Mouse (Mus musculus) G1E (cell line): ENCODE data around the gene Adcy6. TPM values are rescaled to one million over a fixed set of nuclear protein-coding genes. Genes with fewer than 3 reads are reported as not detected.
"Not testable (repeated sequence)": the region's sequence is repeated elsewhere in the genome, so short reads cannot be mapped to it uniquely, and the experiment has no call there.

Experiments used
- ATAC-seq: 2 replicates; pipeline ENCODE4 v1.8.0; 2016; ENCODE audit warnings: mild to moderate bottlenecking; ENCODE audit not compliant: insufficient number of reproducible peaks, poor library complexity, low FRiP score, severe bottlenecking; ENCODE audit errors: extremely low read depth
- DNase-seq: peaks from one replicate; pipeline ENCODE4 v3.0.0; 2012; ENCODE audit warnings: low spot score
- H3K27me3 ChIP-seq: 2 replicates; pipeline ENCODE4 v1.6.1; 2012; ENCODE audit warnings: mild to moderate bottlenecking, low read length, inconsistent platforms; ENCODE audit not compliant: insufficient read depth
- H3K36me3 ChIP-seq: replicated peaks from 2 replicates; pipeline ENCODE3; 2012; ENCODE audit warnings: mild to moderate bottlenecking, inconsistent platforms
- H3K4me1 ChIP-seq: 2 replicates; pipeline ENCODE4 v1.6.1; 2012; ENCODE audit warnings: low read depth, low read length, inconsistent platforms, mixed read lengths; ENCODE audit not compliant: insufficient read depth
- H3K4me3 ChIP-seq: 2 replicates; pipeline ENCODE4 v1.5.1; 2012; ENCODE audit warnings: low read depth, mild to moderate bottlenecking, inconsistent platforms, low read length, moderate library complexity, mixed read lengths
- H3K9me3 ChIP-seq: replicated peaks from 2 replicates; pipeline ENCODE4 v1.6.1; 2012; ENCODE audit warnings: inconsistent platforms
- CTCF ChIP-seq: IDR thresholded peaks from 2 replicates; pipeline ENCODE4 v1.5.1; 2012; ENCODE audit warnings: low read depth, low read length, inconsistent platforms, mixed read lengths
- GATA1 ChIP-seq: IDR thresholded peaks from 2 replicates; pipeline ENCODE4 v1.6.1; 2012; ENCODE audit warnings: borderline replicate concordance, low read length, inconsistent platforms, mixed read lengths
- GATA2 ChIP-seq: IDR thresholded peaks from 2 replicates; pipeline ENCODE4 v1.6.1; 2012; ENCODE audit warnings: low read depth, low read length, inconsistent platforms, borderline replicate concordance
- POLR2AphosphoS5 ChIP-seq: IDR thresholded peaks from 2 replicates; pipeline ENCODE4 v1.6.1; 2012; ENCODE audit warnings: low read depth, low read length, inconsistent platforms; ENCODE audit not compliant: insufficient replicate concordance
- TAL1 ChIP-seq: conservative IDR thresholded peaks from 2 replicates; pipeline ENCODE4 v1.6.1; 2012; ENCODE audit warnings: low read depth, low read length, inconsistent platforms, mixed read lengths
- polyA plus RNA-seq: library from polyadenylated mRNA; stranded (reverse); fragments of >175 nt; gene quantifications from 2 replicates; pipeline ENCODE4 v1.2.3, GENCODE M21; 2012
- total RNA-seq, 2 experiments: library from RNA; stranded (forward) in 1 of 2; stranded (reverse) in 1 of 2; fragments of 200-1000 nt in 1 of 2; fragments of >200 nt in 1 of 2; fragmentation: Nextera tagmentation in 1 of 2; gene quantifications; 2 replicates each; pipeline ENCODE4 v1.2.3; 2014 to 2017

Adcy6 gene
- total and polyA plus RNA-seq, 3 experiments = 0.22 to 5.0 TPM; not detected in 1

- ATAC-seq = no peak
Measured at GRCm38 (mm10) chr15:98596609-98597008, 13.3 kb downstream of the Adcy6 start.

GRCm38 (mm10) chr15:98595049-98595448 lies 14.8 kb downstream of the Adcy6 start:
- no peak for TF ChIP-seq TAL1
- no peak for TF ChIP-seq POLR2AphosphoS5
- TF ChIP-seq GATA2 = no peak
- TF ChIP-seq GATA1 = no peak
- TF ChIP-seq CTCF = no peak
- H3K4me3 ChIP-seq = no peak overlapping the region
- no peaks in the 10 kb centered on the region for H3K4me1 ChIP-seq
- DNase-seq = no peak
- no peaks in the 10 kb centered on the region for H3K36me3 ChIP-seq
- H3K27me3 ChIP-seq = peaks cover 72% of the 10 kb centered on the region
- no peaks in the 10 kb centered on the region for H3K9me3 ChIP-seq
- no peak for ATAC-seq

More at GRCm38 (mm10) chr15:98596609-98597008, 13.3 kb downstream of the Adcy6 start:
- Histone ChIP-seq H3K27me3 (peaks cover 64% of the 10 kb centered on the region), H3K4me1 (no peaks in the 10 kb centered on the region), H3K4me3 (no peak overlapping the region), H3K9me3 (no peaks in the 10 kb centered on the region), H3K36me3 (no peaks in the 10 kb centered on the region)
- DNase-seq = no peak
- TF ChIP-seq POLR2AphosphoS5 (no peak), TAL1 (no peak), CTCF (no peak), GATA2 (no peak), GATA1 (no peak)

DNA sequence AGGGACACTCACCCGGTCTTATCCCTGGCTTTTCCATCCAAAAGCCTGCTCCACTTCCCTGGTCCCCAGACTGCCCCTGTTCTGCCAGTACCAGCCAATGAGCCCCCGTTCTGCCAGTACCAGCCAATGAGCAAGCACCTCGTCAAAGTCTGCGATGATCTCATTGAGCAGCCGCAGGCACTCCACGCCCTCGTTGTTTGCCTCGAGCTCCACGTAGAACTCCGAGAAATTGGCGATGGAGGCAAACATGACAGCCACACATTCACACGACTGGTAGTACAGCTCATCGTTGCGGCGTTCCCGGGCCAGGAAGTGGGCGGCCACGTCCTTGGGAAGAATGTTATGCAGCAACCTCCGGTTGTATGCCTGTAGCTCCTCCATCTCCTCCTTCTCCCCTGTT lies 15.7 kb downstream of the Adcy6 start:
- TF ChIP-seq GATA2 (no peak), TAL1 (no peak), POLR2AphosphoS5 (no peak), CTCF (no peak), GATA1 (no peak)
- Histone ChIP-seq H3K4me3 (no peak overlapping the region), H3K27me3 (peaks cover 67% of the 10 kb centered on the region), H3K4me1 (no peaks in the 10 kb centered on the region), H3K36me3 (no peaks in the 10 kb centered on the region), H3K9me3 (no peaks in the 10 kb centered on the region)
- ATAC-seq (no peak), DNase-seq (no peak)

DNA sequence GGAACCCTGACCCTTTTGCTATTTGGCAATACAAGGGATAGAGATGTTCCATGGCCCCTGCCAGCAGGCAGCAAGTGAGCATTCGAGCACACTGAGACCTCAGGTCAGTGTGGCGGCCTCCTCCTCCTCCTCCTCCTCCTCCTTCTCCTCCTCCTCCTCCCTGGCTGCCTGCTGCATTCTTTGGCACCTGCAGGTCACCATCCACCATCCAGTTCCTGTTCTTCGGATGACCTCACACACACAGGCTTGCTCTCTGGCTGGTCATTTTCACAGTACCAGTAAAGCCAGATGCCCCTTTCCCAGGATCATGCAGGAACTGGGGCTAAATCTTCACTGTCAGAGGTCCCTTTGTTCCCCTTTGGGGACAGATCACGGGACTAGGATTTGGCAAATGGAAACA lies 18.5 kb downstream of the Adcy6 start:
- TF ChIP-seq POLR2AphosphoS5 (no peak), CTCF (no peak), GATA1 (no peak), GATA2 (no peak), TAL1 (no peak)
- H3K4me1 ChIP-seq = peaks cover 8% of the 10 kb centered on the region

DNA sequence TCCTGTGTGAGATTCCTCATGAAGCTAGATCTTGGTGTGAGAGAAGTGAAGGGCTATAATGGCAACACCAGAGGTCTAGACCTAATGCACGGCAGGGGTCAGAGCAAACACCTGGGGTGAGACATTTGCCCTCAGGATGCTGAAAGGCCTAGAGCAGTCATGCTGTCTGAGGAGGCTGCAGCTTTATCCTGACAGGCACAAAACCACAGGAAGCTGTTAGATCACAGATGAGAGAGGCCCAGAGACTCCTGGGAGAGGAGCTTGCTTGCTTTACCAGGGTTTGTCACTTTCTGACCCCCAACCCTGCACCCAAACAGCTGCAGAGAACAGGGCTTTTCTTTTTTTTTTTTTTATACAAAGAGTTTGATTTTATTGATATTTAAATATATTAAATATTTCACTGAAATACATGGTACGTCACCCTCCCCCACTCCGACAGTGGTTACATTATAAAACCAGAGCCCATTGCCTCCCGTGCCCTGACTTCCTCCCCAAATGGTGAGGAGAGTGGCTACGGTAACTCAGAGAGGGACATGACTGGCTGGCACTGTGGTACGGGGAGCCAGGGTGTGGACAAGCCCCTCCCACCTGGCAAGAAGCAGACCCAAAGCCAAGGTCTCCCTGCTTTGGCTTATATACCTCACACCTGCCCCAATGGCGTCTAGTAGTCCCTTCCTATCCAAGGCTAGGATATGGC lies 20.1 kb downstream of the Adcy6 start:
- no peaks in the 10 kb centered on the region for H3K36me3 ChIP-seq

More for the DNA sequence above, 18.5 kb downstream of the Adcy6 start:
- no peaks in the 10 kb centered on the region for H3K36me3 ChIP-seq
- H3K4me3 ChIP-seq = no peak overlapping the region
- no peaks in the 10 kb centered on the region for H3K9me3 ChIP-seq
- ATAC-seq = no peak
- peaks cover 47% of the 10 kb centered on the region for H3K27me3 ChIP-seq
- no peak for DNase-seq

GRCm38 (mm10) chr15:98587751-98588150 lies 22.1 kb downstream of the Adcy6 start:
- DNase-seq (no peak), ATAC-seq (no peak)
- Histone ChIP-seq H3K4me3 (no peak overlapping the region), H3K4me1 (peaks cover 13% of the 10 kb centered on the region), H3K27me3 (peaks cover 39% of the 10 kb centered on the region), H3K9me3 (no peaks in the 10 kb centered on the region), H3K36me3 (no peaks in the 10 kb centered on the region)
- TF ChIP-seq CTCF (no peak), POLR2AphosphoS5 (no peak), GATA2 (no peak), GATA1 (no peak), TAL1 (no peak)

More for the DNA sequence above, 20.1 kb downstream of the Adcy6 start:
- ATAC-seq = no peak
- DNase-seq = no peak
- H3K4me3 ChIP-seq = no peak overlapping the region
- no peaks in the 10 kb centered on the region for H3K9me3 ChIP-seq
- TF ChIP-seq GATA2 (no peak), TAL1 (no peak), GATA1 (no peak), CTCF (no peak), POLR2AphosphoS5 (no peak)
- H3K4me1 ChIP-seq = peaks cover 11% of the 10 kb centered on the region
- peaks cover 45% of the 10 kb centered on the region for H3K27me3 ChIP-seq

- H3K36me3 ChIP-seq, H3K4me3 ChIP-seq, ATAC-seq, DNase-seq, H3K9me3 ChIP-seq: not testable (repeated sequence)
- peaks cover 30% of the 10 kb centered on the region for H3K27me3 ChIP-seq
- H3K4me1 ChIP-seq = peaks cover 13% of the 10 kb centered on the region
Measured at GRCm38 (mm10) chr15:98586141-98586540, 23.7 kb downstream of the Adcy6 start.
